Mouse (Mus musculus) CD4-positive, CD25-positive, alpha-beta regulatory T cell (primary cell): ENCODE measurements around the gene Tacr3. TPM values are rescaled to one million over a fixed set of nuclear protein-coding genes. Genes with fewer than 3 reads are reported as not detected.

Source experiments
- polyA plus RNA-seq: library from polyadenylated mRNA; unstranded; fragments of 100-300 nt; shearing (Covaris generic); gene quantifications from one replicate; pipeline ENCODE4 v1.2.1, GENCODE M21; 2017

The Tacr3 gene
- polyA plus RNA-seq = not detected

DNA sequence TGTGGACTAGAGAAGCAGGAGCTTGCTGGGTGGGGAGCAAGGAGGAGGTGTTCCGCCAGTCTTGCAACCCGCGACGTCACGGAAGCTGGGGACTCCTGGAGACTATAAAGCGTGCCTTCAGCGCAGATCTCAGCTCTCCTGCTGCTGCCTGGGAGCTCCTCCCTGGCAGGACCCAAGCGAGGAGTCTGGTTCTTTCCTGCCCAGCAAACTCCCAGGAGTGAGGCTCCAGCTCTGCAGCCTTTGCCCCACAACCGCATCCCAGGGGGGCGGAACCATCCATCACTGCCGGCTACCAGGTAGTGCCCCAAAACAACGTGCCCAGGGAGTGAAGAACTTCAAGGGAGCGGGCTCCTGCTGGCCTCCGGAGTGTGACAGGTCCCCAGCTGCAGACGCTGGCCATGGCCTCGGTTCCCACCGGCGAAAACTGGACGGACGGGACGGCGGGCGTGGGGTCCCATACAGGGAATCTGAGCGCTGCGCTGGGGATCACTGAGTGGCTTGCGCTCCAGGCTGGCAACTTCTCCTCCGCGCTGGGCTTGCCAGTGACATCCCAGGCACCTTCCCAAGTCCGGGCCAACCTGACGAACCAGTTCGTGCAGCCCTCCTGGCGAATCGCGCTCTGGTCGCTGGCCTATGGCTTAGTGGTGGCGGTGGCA is at the start of gene Tacr3:
Tacr3 (plus strand) TSS at position 133 of the 656 bp plus-strand sequence.

